Mouse (Mus musculus) gastrocnemius, adult 8-10 months (tissue): Measurements from ENCODE around the gene Krtap29-1. TPM values are rescaled to one million over a fixed set of nuclear protein-coding genes. Genes with fewer than 3 reads are reported as not detected.

Experiments used
- DNase-seq, 2 experiments: peaks; one replicate each; pipeline ENCODE4 v3.0.0; 2022; ENCODE audit warnings: low spot score in 2 of 2
- total RNA-seq, 4 experiments: library from RNA; stranded (reverse); gene quantifications; 2 replicates each; pipeline ENCODE4 v1.2.4; 2022

The Krtap29-1 gene
- total RNA-seq, 4 experiments from 2014 or later, result not detected

DNA sequence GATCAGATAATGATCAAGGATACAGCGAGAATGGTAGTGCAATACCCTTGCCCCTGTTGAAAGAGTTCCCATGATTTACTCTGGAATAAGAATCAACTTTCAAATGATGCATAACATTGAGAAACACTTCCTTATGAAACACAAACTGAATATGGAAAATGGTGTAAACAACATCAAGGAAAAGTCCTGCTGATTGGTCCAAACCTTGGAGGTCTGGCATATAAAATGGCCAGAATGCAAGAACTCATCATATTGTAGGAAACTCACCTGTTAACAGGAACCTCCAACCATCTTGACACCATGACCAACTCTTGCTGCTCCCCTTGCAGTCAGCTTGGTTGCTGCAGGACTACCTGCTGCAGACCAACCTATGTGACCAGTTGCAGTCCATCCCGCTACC lies 30.7 kb downstream of the Krtap29-1 start, which contains the start of gene Krtap9-5:
Gene Krtap9-5 (plus strand): TSS at position 301 of the 400 bp plus-strand sequence.
- DNase-seq, result no peak

DNA sequence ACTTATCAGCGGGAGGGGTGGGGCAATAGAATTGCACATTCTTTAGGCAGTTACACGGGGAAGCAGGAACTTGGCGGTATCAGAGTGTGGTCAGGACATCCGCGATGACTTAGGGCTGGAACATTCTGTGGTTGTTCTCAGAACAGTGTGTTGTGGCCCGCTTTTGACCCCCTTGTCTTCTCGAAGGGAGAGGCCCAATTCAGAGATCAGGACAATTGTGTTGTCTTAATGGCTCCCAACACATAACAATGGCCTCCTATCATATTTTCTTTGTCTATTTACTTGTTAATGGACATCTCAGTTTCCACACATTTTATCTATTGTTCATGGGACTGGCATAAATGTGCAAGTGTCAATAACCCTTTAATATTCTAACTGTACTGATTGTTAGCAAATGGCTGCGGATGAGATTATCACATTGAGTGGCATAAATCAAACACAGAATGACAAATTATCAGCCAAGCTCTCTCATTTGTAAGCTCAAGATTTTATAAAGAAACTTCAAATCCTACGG lies 41.0 kb downstream of the Krtap29-1 start:
- DNase-seq, result no peak

DNA sequence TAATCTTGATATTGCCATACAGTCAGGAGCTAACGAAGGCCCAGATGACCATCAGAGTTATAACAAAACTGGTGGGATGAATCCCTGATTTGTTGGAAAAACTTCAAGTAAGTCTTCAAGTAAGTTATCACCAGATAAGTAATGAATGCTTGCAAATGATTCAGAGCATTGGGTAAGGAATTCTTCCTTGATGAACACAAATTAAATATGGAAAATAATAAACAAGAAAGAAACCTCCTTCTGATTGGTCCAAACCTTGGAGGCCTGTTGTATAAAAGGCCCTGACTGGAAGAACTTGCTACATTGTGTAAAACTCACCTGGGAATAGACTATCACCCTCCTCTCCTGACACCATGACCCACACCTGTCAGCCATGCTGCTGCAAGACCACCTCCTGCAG lies 42.9 kb downstream of the Krtap29-1 start, which contains the start of gene Krtap31-2:
Gene Krtap31-2 (plus strand): TSS at position 301 of the 400 bp plus-strand sequence.
- no peak for DNase-seq

Other genes with a start within 250 kb of the Krtap29-1 start
- not detected for gene Gm14180, start 244.8 kb downstream of the Krtap29-1 start, total RNA-seq
- not detected for gene Gm11595, start 206.1 kb downstream of the Krtap29-1 start, total RNA-seq
- gene Krtap4-8, start 198.3 kb downstream of the Krtap29-1 start, total RNA-seq, result not detected
- not detected for gene Krtap4-9, start 193.9 kb downstream of the Krtap29-1 start, total RNA-seq
- gene Gm11596, start 185.6 kb downstream of the Krtap29-1 start, total RNA-seq, result not detected
- gene Gm11569, start 180.1 kb downstream of the Krtap29-1 start, total RNA-seq, result not detected
- gene Gm11554, start 174.6 kb downstream of the Krtap29-1 start, total RNA-seq, result not detected
- not detected for gene Krtap4-13, start 169.2 kb downstream of the Krtap29-1 start, total RNA-seq
- not detected for gene Gm11564, start 163.4 kb downstream of the Krtap29-1 start, total RNA-seq
- gene 2300003K06Rik, start 141.0 kb downstream of the Krtap29-1 start, total RNA-seq, result not detected
- gene Krtap4-16, start 127.4 kb downstream of the Krtap29-1 start, total RNA-seq, result not detected
- not detected for gene Gm11568, start 121.1 kb downstream of the Krtap29-1 start, total RNA-seq
- not detected for gene Gm11559, start 114.6 kb downstream of the Krtap29-1 start, total RNA-seq
- not detected for gene Krtap9-1, start 105.7 kb downstream of the Krtap29-1 start, total RNA-seq
- not detected for gene Gm11567, start 99.9 kb downstream of the Krtap29-1 start, total RNA-seq
- gene Krtap31-1, start 71.1 kb downstream of the Krtap29-1 start, total RNA-seq, result not detected
- not detected for gene Gm11565, start 64.3 kb downstream of the Krtap29-1 start, total RNA-seq
- not detected for gene Krtap31-2, start 42.8 kb downstream of the Krtap29-1 start, total RNA-seq
- gene Krtap9-5, start 30.6 kb downstream of the Krtap29-1 start, total RNA-seq, result not detected
- gene Krtap16-1, start 7.5 kb upstream of the Krtap29-1 start, total RNA-seq, result not detected
- gene Krtap17-1, start 14.9 kb upstream of the Krtap29-1 start, total RNA-seq, result not detected
- not detected for gene Krt33a, start 37.2 kb upstream of the Krtap29-1 start, total RNA-seq
- not detected for gene Krt33b, start 50.8 kb upstream of the Krtap29-1 start, total RNA-seq
- gene Krt34, start 62.5 kb upstream of the Krtap29-1 start, total RNA-seq, result not detected
- gene Krt31, start 71.5 kb upstream of the Krtap29-1 start, total RNA-seq, result not detected
- not detected for gene Krt32, start 109.2 kb upstream of the Krtap29-1 start, total RNA-seq
- gene Krt35, start 117.2 kb upstream of the Krtap29-1 start, total RNA-seq, result not detected
- gene Krt36, start 126.6 kb upstream of the Krtap29-1 start, total RNA-seq, result not detected
- gene Krt13, start 142.5 kb upstream of the Krtap29-1 start, total RNA-seq, result not detected
- gene Krt15, start 156.9 kb upstream of the Krtap29-1 start, total RNA-seq, result not detected
- 1 to 10 TPM in 1 of 4 experiments, under 1 TPM in 1, not detected in 2; 0.35 to 1.1 TPM for gene Krt19, start 169.6 kb upstream of the Krtap29-1 start, total RNA-seq
- gene Krt9, start 214.2 kb upstream of the Krtap29-1 start, total RNA-seq, result not detected
- gene Krt14, start 228.5 kb upstream of the Krtap29-1 start, total RNA-seq, result not detected